Mouse (Mus musculus) E14TG2a.4 (cell line): ENCODE measurements at regions not wholly inside any gene's neighbourhood (a gene's known extent, or its start where the extent isn't known, plus 50 kb on each side); places are given as distances from the start of the nearest gene placed in this dataset.

Experiments
- CTCF ChIP-seq: conservative IDR thresholded peaks from 2 replicates; pipeline ENCODE4 v1.5.1; 2014; ENCODE audit warnings: low read length
- NANOG ChIP-seq: IDR thresholded peaks from 2 replicates; pipeline ENCODE4 v1.6.1; 2014; ENCODE audit warnings: borderline replicate concordance, low read length, mixed read lengths

DNA sequence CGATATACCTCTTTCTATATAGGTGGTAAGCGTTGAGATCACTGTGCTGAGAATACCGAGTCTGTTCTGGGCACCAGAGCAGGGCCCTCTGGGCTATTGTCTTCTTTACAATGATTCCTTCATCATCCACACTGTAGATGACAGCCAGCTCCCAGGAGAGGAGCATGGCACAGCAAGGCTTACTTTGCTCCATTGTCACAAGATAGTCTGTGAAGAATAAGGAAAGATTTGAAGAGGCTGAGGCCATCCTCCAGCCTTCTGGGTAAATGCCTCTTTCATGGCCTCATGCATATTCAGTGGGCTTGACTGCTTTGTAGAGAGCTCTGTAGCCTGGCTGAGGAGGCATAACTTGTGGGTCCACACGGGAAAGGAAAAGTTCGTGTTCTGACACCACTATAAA, 136.3 kb upstream of the Krr1 start:
- no peak for TF ChIP-seq CTCF
- TF ChIP-seq NANOG, result no peak
